ENCODE assay signal across 30 mouse cellular contexts in the genomic region with DNA sequence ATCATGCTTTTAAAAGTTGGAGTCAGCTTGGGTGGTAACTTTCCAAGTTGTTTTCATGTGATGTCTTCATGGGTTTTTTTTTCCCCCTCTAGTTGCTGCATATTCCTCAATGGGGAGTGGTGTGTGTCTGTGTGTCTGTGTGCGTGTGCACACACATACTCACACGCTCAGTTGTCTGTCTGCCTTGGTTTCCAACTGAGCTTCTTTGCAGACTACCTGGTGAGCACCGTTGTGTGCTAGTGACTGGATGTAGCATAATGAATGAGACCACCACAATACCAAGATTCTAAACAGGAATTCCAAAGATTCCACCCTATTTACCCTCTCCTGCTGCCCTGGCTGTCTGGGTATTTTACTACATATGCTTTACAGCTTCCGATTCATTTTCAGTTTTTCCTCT.
"Had no signal": no experiment of that assay in that cellular context is flagged by ENCODE, and none has a peak within 500 bp of the region (broad histone marks: within the 10 kb centered on the region; RNA-seq: fewer than 3 reads in every experiment).

No protein-coding gene starts in this region.

- H3K4me1 ChIP-seq: liver, embryonic 12.5 days; liver, embryonic 13.5 days; liver, embryonic 15.5 days; midbrain, embryonic 12.5 days; midbrain, embryonic 13.5 days; midbrain, embryonic 15.5 days had no signal

- H3K27ac ChIP-seq: left cerebral cortex, adult 2 months; limb, embryonic 12.5 days; limb, embryonic 13.5 days; liver, embryonic 12.5 days; liver, embryonic 13.5 days; liver, embryonic 14.5 days; liver, embryonic 15.5 days; lung, embryonic 15.5 days; macrophage; midbrain, embryonic 10.5 days; midbrain, embryonic 12.5 days; midbrain, embryonic 13.5 days; midbrain, embryonic 15.5 days had no signal

- H3K27me3 ChIP-seq: liver, embryonic 12.5 days; liver, embryonic 13.5 days; liver, embryonic 15.5 days; lung, embryonic 15.5 days; megakaryocyte, embryonic 14.5 days; midbrain, embryonic 12.5 days; midbrain, embryonic 13.5 days; midbrain, embryonic 15.5 days had no signal

- H3K9me3 ChIP-seq: limb, embryonic 12.5 days; limb, embryonic 13.5 days; liver, embryonic 12.5 days; liver, embryonic 13.5 days; liver, embryonic 15.5 days; lung, embryonic 15.5 days; megakaryocyte, embryonic 14.5 days; midbrain, embryonic 10.5 days; midbrain, embryonic 12.5 days; midbrain, embryonic 13.5 days; midbrain, embryonic 15.5 days had no signal

- H3K4me3 ChIP-seq: left cerebral cortex, adult 2 months; limb, embryonic 12.5 days; limb, embryonic 13.5 days; liver, embryonic 12.5 days; liver, embryonic 13.5 days; liver, embryonic 15.5 days; lung, embryonic 15.5 days; megakaryocyte, embryonic 14.5 days; midbrain, embryonic 10.5 days; midbrain, embryonic 12.5 days; midbrain, embryonic 13.5 days; midbrain, embryonic 15.5 days; myocyte had no signal

- DNase-seq: left cerebral cortex, postnatal 4 days; liver; liver, embryonic 13.5 days; liver, postnatal 0 days; lung, adult 18-20 months; lung, adult 2 months; lung, embryonic 14.5 days; lung, postnatal 10 days; lung, postnatal 14 days; lung, postnatal 36 days; lung, postnatal 4 days; midbrain, embryonic 14.5 days had no signal

- H3K36me3 ChIP-seq: limb, embryonic 12.5 days; limb, embryonic 13.5 days; liver, embryonic 12.5 days; liver, embryonic 13.5 days; liver, embryonic 15.5 days; lung, embryonic 15.5 days; midbrain, embryonic 10.5 days; midbrain, embryonic 12.5 days; midbrain, embryonic 13.5 days; midbrain, embryonic 15.5 days had no signal

- ATAC-seq: liver, embryonic 12.5 days; liver, postnatal 0 days; lung, postnatal 0 days; midbrain, embryonic 13.5 days; midbrain, embryonic 15.5 days; midbrain, embryonic 16.5 days had no signal

- H3K9ac ChIP-seq: limb, embryonic 12.5 days; limb, embryonic 13.5 days; liver, embryonic 12.5 days; liver, embryonic 13.5 days; liver, embryonic 14.5 days; liver, embryonic 15.5 days; liver, postnatal 0 days; lung, embryonic 14.5 days; lung, embryonic 15.5 days; midbrain, embryonic 12.5 days; midbrain, embryonic 13.5 days; midbrain, embryonic 15.5 days had no signal

- H3K4me2 ChIP-seq: limb, embryonic 12.5 days; limb, embryonic 13.5 days; liver, embryonic 11.5 days; liver, embryonic 12.5 days; liver, embryonic 13.5 days; liver, embryonic 15.5 days; lung, embryonic 14.5 days; lung, embryonic 15.5 days; midbrain, embryonic 11.5 days; midbrain, embryonic 12.5 days; midbrain, embryonic 13.5 days; midbrain, embryonic 15.5 days had no signal
